Mouse (Mus musculus): ENCODE data around the gene Prkar1a.

- TF ChIP-seq CTCF (IDR thresholded peaks at IDR 0.05; ENCODE audit: borderline replicate concordance, insufficient read depth, low read depth, low read length) (no peak), POLR2A (IDR thresholded peaks at IDR 0.05; ENCODE audit: borderline replicate concordance, insufficient read depth, low read length) (no peak)
Measured at GRCm38 (mm10) chr11:109648510-109648909, 695 bp upstream of the Prkar1a start.

Measured in cerebellum, adult 2 months (tissue).